In genomic region chr8:119779013-119779737, GRCm38 (mm10) we compare ENCODE assay signal across 8 mouse cellular contexts. TPM values are rescaled to one million over a fixed set of nuclear protein-coding genes. Genes with fewer than 3 reads are reported as not detected.
DNase-seq lines count a peak whose midpoint lies in the region; ATAC-seq and TF ChIP-seq lines count a peak whose summit lies in the region.

No protein-coding gene starts in this region.

- 0 out of 2 replicates have a peak, but pooled peaks have one; percentile 9 for ATAC-seq in cerebellum, adult (ENCODE audit: insufficient number of reproducible peaks, low FRiP score, low TSS enrichment)
- 0 out of 2 replicates have a peak, but pooled peaks have one; percentile 9 for ATAC-seq in forebrain, embryonic 13.5 days
- ATAC-seq in liver, postnatal 0 days, result peak; percentile 20
- ATAC-seq in neural tube, embryonic 14.5 days (ENCODE audit: low read depth), result no peak

- TF ChIP-seq EP300 in liver, postnatal 0 days (IDR thresholded peaks at IDR 0.05; ENCODE audit: low read depth), result no peak

- H3K4me1 ChIP-seq in ES-E14 (ENCODE audit: control insufficient read depth in 2 of 2, insufficient read depth in 2 of 2, low read length in 2 of 2, poor library complexity in 1 of 2), result peaks cover 0 to 4% of the 10 kb centered on the region in 2 experiments; a peak in 2 of 4 replicates
- peaks cover 28% of the 10 kb centered on the region for H3K4me1 ChIP-seq in forebrain, embryonic 13.5 days
- H3K4me1 ChIP-seq in liver, postnatal 0 days (ENCODE audit: insufficient read depth), result peaks cover 14% of the 10 kb centered on the region
- peaks cover 13% of the 10 kb centered on the region for H3K4me1 ChIP-seq in neural tube, embryonic 14.5 days (ENCODE audit: control insufficient read depth, insufficient read depth, low read length)

- no peak overlapping the region for H3K4me3 ChIP-seq in ES-E14 (ENCODE audit: insufficient read depth in 1 of 2, low read depth in 1 of 2, low read length in 2 of 2, poor library complexity in 1 of 2, severe bottlenecking in 1 of 2)
- no peak overlapping the region for H3K4me3 ChIP-seq in forebrain, embryonic 13.5 days
- no peak overlapping the region for H3K4me3 ChIP-seq in liver, postnatal 0 days (ENCODE audit: low read depth, low read length)
- peak overlapping the region; percentile 51; the same call in 1 of the 2 replicates for H3K4me3 ChIP-seq in neural tube, embryonic 14.5 days (ENCODE audit: low read depth, low read length)

- in situ Hi-C loops in ES-E14 (cut with MboI; ENCODE audit: low sequenced_read_pairs in 2 of 2, unreplicated experiment in 2 of 2), result loop anchor here in 1 of 2 experiments (10.0 kb wide), 1 partner anchor 94 kb away; no protein-coding TSS in a partner anchor

- WGBS in forebrain, embryonic 13.5 days, result 27% methylated on average over 14 of the region's 14 CpGs
- WGBS in liver, postnatal 0 days (ENCODE audit: insufficient replicate concordance), result 24% methylated on average over 14 of the region's 14 CpGs
- 23% methylated on average over 14 of the region's 14 CpGs for WGBS in neural tube, embryonic 14.5 days

- H3K36me3 ChIP-seq in ES-E14 (ENCODE audit: control insufficient read depth, insufficient read depth, low read length, poor library complexity, severe bottlenecking), result no peaks in the 10 kb centered on the region
- no peaks in the 10 kb centered on the region for H3K36me3 ChIP-seq in forebrain, embryonic 13.5 days (ENCODE audit: poor library complexity, severe bottlenecking)
- no peaks in the 10 kb centered on the region for H3K36me3 ChIP-seq in liver, postnatal 0 days (replicated peaks; ENCODE audit: insufficient read depth, low read length)
- H3K36me3 ChIP-seq in neural tube, embryonic 14.5 days (ENCODE audit: control insufficient read depth, insufficient read depth, low read length), result no peaks in the 10 kb centered on the region

- no peaks in the 10 kb centered on the region; the same call in 1 of the 2 replicates for H3K27me3 ChIP-seq in forebrain, embryonic 13.5 days
- H3K27me3 ChIP-seq in liver, postnatal 0 days (ENCODE audit: insufficient read depth, low read length), result no peaks in the 10 kb centered on the region
- H3K27me3 ChIP-seq in neural tube, embryonic 14.5 days (ENCODE audit: control insufficient read depth, insufficient read depth, low read length), result no peaks in the 10 kb centered on the region

- peak; percentile 88 for DNase-seq in ES-E14 (ENCODE audit: low read depth, low spot score)
- DNase-seq in heart, postnatal 10 days, result peak; percentile 89 to 92
- DNase-seq in kidney, postnatal 4 days, result peak; percentile 86 to 91
- DNase-seq in liver, postnatal 0 days, result peak; percentile 83
- DNase-seq in testis, postnatal 14 days (ENCODE audit: low spot score), result peak; percentile 76

- H3K9me3 ChIP-seq in ES-E14 (ENCODE audit: control insufficient read depth, insufficient read depth, low read depth, low read length), result no peaks in the 10 kb centered on the region
- no peaks in the 10 kb centered on the region for H3K9me3 ChIP-seq in forebrain, embryonic 13.5 days (replicated peaks)
- no peaks in the 10 kb centered on the region for H3K9me3 ChIP-seq in liver, postnatal 0 days (ENCODE audit: low read length)
- H3K9me3 ChIP-seq in neural tube, embryonic 14.5 days (ENCODE audit: control insufficient read depth, low read length), result no peaks in the 10 kb centered on the region

- no peak overlapping the region for H3K9ac ChIP-seq in ES-E14 (ENCODE audit: insufficient read depth, low read depth, low read length, poor library complexity, severe bottlenecking)
- 0 out of 2 replicates have a peak overlapping the region, but pooled peaks have one; percentile 10 for H3K9ac ChIP-seq in forebrain, embryonic 13.5 days
- no peak overlapping the region for H3K9ac ChIP-seq in liver, postnatal 0 days (replicated peaks)
- no peak overlapping the region for H3K9ac ChIP-seq in neural tube, embryonic 14.5 days (replicated peaks; ENCODE audit: low read depth, low read length)

- H3K4me2 ChIP-seq in forebrain, embryonic 13.5 days, result peak overlapping the region; percentile 90
- H3K4me2 ChIP-seq in liver, postnatal 0 days (ENCODE audit: low read depth, low read length), result peak overlapping the region; percentile 70
- peak overlapping the region; percentile 90; the same call in 1 of the 2 replicates for H3K4me2 ChIP-seq in neural tube, embryonic 14.5 days (ENCODE audit: low read depth, low read length)

- no peak overlapping the region for H3K27ac ChIP-seq in ES-E14 (ENCODE audit: insufficient read depth, low read depth, low read length, poor library complexity, severe bottlenecking)
- H3K27ac ChIP-seq in forebrain, embryonic 13.5 days, result peak overlapping the region; percentile 53; the same call in 1 of the 2 replicates
- H3K27ac ChIP-seq in liver, postnatal 0 days (ENCODE audit: low read depth), result no peak overlapping the region
- H3K27ac ChIP-seq in neural tube, embryonic 14.5 days (ENCODE audit: low read depth, low read length), result peak overlapping the region; percentile 63; the same call in 1 of the 2 replicates

- intact Hi-C loops in heart, postnatal 10 days (cut with DNase I), result loop anchor here (1.0 kb wide), 2 partner anchors 80 to 93 kb away; no protein-coding TSS in a partner anchor

- TF ChIP-seq CTCF in liver, postnatal 0 days (IDR thresholded peaks at IDR 0.05; ENCODE audit: low read depth), result peak; percentile 99

TF ChIP-seq in ES-E14, 5 proteins besides CTCF, POLR2A, EP300 and RAD21:
- peak; percentile 65; the same call in 1 of the 2 replicates for TF ChIP-seq HCFC1 (IDR thresholded peaks at IDR 0.05; ENCODE audit: borderline replicate concordance, insufficient read depth, low read length)
- no peak for TF ChIP-seq ZNF384 (IDR thresholded peaks at IDR 0.05; ENCODE audit: low read depth, low read length)
- TF ChIP-seq CHD2 (IDR thresholded peaks at IDR 0.05; ENCODE audit: low read depth, low read length), result no peak
- TF ChIP-seq MAFK (IDR thresholded peaks at IDR 0.05; ENCODE audit: insufficient read depth, low read depth, low read length), result no peak
- TF ChIP-seq ZC3H11A (IDR thresholded peaks at IDR 0.05; ENCODE audit: borderline replicate concordance, low read depth, low read length), result peak; percentile 82; the same call in 1 of the 2 replicates
TF ChIP-seq in ES-E14: peak in this region for 2.

RNA-seq across cellular contexts. Expression of gene Tldc1, which starts 1.0 kb away (rescaled TPM):
- total RNA-seq in ES-E14 (2012; rRNA removed), result 7.0 and 9.2 TPM in 2 replicates
- polyA plus RNA-seq in forebrain, embryonic 13.5 days (2015; fragmentation: Nextera tagmentation; extraction: Ambion mirVana), result 11.6 and 14.4 TPM in 2 replicates
- total RNA-seq in heart, postnatal 10 days (2021), result 10 to 100 TPM; 11.4 to 11.5 TPM
- 4.3 and 4.6 TPM in 2 replicates for polyA plus RNA-seq in liver, postnatal 0 days (2015; fragmentation: Nextera tagmentation; extraction: Ambion mirVana)
- 8.1 and 8.9 TPM in 2 replicates for polyA plus RNA-seq in neural tube, embryonic 14.5 days (2014; fragmentation: Nextera tagmentation; extraction: Ambion mirVana)

Comparison
In these comparisons a context has a peak if more than half of its experiments do, and no peak if none do; other contexts are left out.
1. H3K27ac ChIP-seq: peak in forebrain, embryonic 13.5 days (single experiment) and neural tube, embryonic 14.5 days (single experiment); none in ES-E14 (single experiment) and liver, postnatal 0 days (single experiment).
2. Peak in every context shown above with its lines, with median percentiles within 50 percentile points of each other: DNase-seq and H3K4me2 ChIP-seq.